Mouse (Mus musculus) erythroblast, embryonic 14.5 days (primary cell): ENCODE results near the gene Ubr1.

Experiments
- GATA1 ChIP-seq: IDR thresholded peaks from 2 replicates; pipeline ENCODE4 v1.6.1; 2012; ENCODE audit warnings: low read length, inconsistent platforms, mixed read lengths
- TAL1 ChIP-seq: IDR thresholded peaks from 3 replicates; pipeline ENCODE4 v1.6.1; 2012; ENCODE audit warnings: low read length, inconsistent platforms, mixed read lengths

- no peak for TF ChIP-seq GATA1
- no peak for TF ChIP-seq TAL1
Observed at GRCm38 (mm10) chr2:121007925-121008663, 37.6 kb upstream of the Ubr1 start, which contains the start of gene Ccndbp1.
